19 mouse cellular contexts compared by ENCODE assay signal in the genomic region with DNA sequence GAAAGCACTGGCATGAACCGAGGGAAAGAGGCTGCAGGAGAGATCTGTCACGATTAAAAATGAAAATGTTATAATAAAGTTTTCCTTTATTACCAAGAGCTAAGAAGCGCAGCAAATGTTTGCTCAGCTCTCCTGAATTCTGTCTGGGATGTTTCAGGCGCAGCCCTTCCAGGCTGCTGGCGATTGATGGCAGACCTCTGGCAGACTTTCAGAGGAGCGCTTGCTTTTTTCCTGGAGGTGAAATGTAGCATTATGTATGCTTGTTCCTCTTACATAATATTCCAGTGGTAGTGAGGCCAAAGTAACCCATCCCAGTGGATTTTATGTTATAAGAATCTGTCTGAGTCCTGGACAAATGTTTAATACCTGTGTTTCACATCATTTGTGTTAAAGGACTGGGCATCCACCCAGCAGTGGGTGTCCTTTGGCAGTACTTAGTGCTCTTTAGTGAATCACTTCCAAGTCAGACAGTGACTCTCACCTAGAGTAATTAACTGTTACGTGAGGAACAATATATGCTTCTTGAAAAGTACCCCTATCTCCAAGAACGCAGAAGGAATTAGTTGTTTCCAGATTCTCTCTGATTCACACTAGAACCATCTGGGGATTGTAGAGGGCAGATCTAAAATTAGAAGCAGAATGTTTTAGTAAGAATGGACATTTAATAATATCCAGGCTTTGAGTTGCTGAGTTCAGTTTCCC. TPM values are rescaled to one million over a fixed set of nuclear protein-coding genes. Genes with fewer than 3 reads are reported as not detected.
DNase-seq lines count a peak whose midpoint lies in the region; ATAC-seq lines count a peak whose summit lies in the region.
"Had no signal": no experiment of that assay in that cellular context is flagged by ENCODE, and none has a peak within 500 bp of the region (broad histone marks: within the 10 kb centered on the region; RNA-seq: fewer than 3 reads in every experiment).

No protein-coding gene starts in this region.

- H3K27me3 ChIP-seq in heart, embryonic 11.5 days (ENCODE audit: control insufficient read depth, insufficient read depth, low read length), result no peaks in the 10 kb centered on the region
- H3K27me3 ChIP-seq in intestine, embryonic 15.5 days (replicated peaks), result no peaks in the 10 kb centered on the region
- H3K27me3 ChIP-seq: midbrain, embryonic 12.5 days; neural tube, embryonic 15.5 days had no signal

- 92% methylated on average over 8 of the region's 8 CpGs for WGBS in heart, embryonic 11.5 days (ENCODE audit: insufficient replicate concordance)
- 67% methylated on average over 8 of the region's 8 CpGs for WGBS in intestine, embryonic 15.5 days

- no peaks in the 10 kb centered on the region for H3K4me1 ChIP-seq in heart, embryonic 11.5 days (ENCODE audit: control insufficient read depth, insufficient read depth, low read length)
- H3K4me1 ChIP-seq in intestine, embryonic 15.5 days (replicated peaks), result no peaks in the 10 kb centered on the region
- H3K4me1 ChIP-seq: forebrain, embryonic 10.5 days; heart, embryonic 10.5 days; midbrain, embryonic 12.5 days; neural tube, embryonic 15.5 days had no signal

- no peak overlapping the region for H3K4me3 ChIP-seq in heart, embryonic 11.5 days (ENCODE audit: low read depth, low read length)
- H3K4me3 ChIP-seq in intestine, embryonic 15.5 days (replicated peaks), result no peak overlapping the region
- H3K4me3 ChIP-seq: forebrain, embryonic 10.5 days; heart, embryonic 10.5 days; midbrain, embryonic 12.5 days; neural tube, embryonic 15.5 days had no signal

- no peak overlapping the region for H3K27ac ChIP-seq in heart, embryonic 11.5 days (ENCODE audit: low read depth, low read length)
- H3K27ac ChIP-seq in intestine, embryonic 15.5 days, result peak overlapping the region; percentile 42; the same call in 1 of the 2 replicates
- H3K27ac ChIP-seq: forebrain, embryonic 10.5 days; heart, embryonic 10.5 days; midbrain, embryonic 12.5 days had no signal

- no peaks in the 10 kb centered on the region for H3K9me3 ChIP-seq in heart, embryonic 11.5 days (replicated peaks; ENCODE audit: control insufficient read depth, low read length)
- H3K9me3 ChIP-seq in intestine, embryonic 15.5 days, result no peaks in the 10 kb centered on the region
- H3K9me3 ChIP-seq: forebrain, embryonic 10.5 days; heart, embryonic 10.5 days; midbrain, embryonic 12.5 days; neural tube, embryonic 15.5 days had no signal

- intact Hi-C loops in heart, postnatal 10 days (cut with DNase I), result no loop called here
- intact Hi-C loops in left cerebral cortex, postnatal 25 days (cut with DNase I), result no loop called here

- ATAC-seq in heart, embryonic 11.5 days (replicated peaks; ENCODE audit: insufficient number of reproducible peaks, low FRiP score, low TSS enrichment), result no peak
- peak; percentile 34; the same call in 1 of the 2 replicates for ATAC-seq in intestine, embryonic 15.5 days
- ATAC-seq: hindbrain, embryonic 16.5 days had no signal

- no peak overlapping the region for H3K4me2 ChIP-seq in heart, embryonic 11.5 days
- H3K4me2 ChIP-seq in intestine, embryonic 15.5 days (replicated peaks), result no peak overlapping the region
- H3K4me2 ChIP-seq: liver, embryonic 11.5 days; midbrain, embryonic 12.5 days; neural tube, embryonic 15.5 days had no signal

- peak; percentile 7 to 16 for DNase-seq in heart, postnatal 10 days
- peak; percentile 16 for DNase-seq in lung, postnatal 36 days
- no peak for DNase-seq in lung, postnatal 14 days
- DNase-seq in adrenal gland, adult 18-20 months (ENCODE audit: low spot score in 2 of 2), result no peak
- DNase-seq in left cerebral cortex, postnatal 25 days (ENCODE audit: low spot score in 2 of 2), result no peak
- no peak for DNase-seq in kidney, postnatal 36 days
- DNase-seq: cerebellum, adult 9-11 months; gastrocnemius, postnatal 25 days; heart, postnatal 36 days; kidney, adult 8-10 months; kidney, postnatal 4 days had no signal

- H3K36me3 ChIP-seq in heart, embryonic 11.5 days (ENCODE audit: control insufficient read depth, insufficient read depth, low read length), result peaks cover 17% of the 10 kb centered on the region
- peaks cover 25% of the 10 kb centered on the region for H3K36me3 ChIP-seq in intestine, embryonic 15.5 days

- H3K9ac ChIP-seq in heart, embryonic 11.5 days (ENCODE audit: low read depth, low read length), result no peak overlapping the region
- no peak overlapping the region for H3K9ac ChIP-seq in intestine, embryonic 15.5 days
- H3K9ac ChIP-seq: midbrain, embryonic 12.5 days; neural tube, embryonic 15.5 days had no signal

RNA-seq across cellular contexts. Expression of a gene that starts 19.4 kb away (rescaled TPM):
- total RNA-seq in heart, postnatal 10 days (2021), result 10 to 100 TPM; 11.3 to 12.6 TPM
- 29.5 and 29.6 TPM in 2 replicates for polyA plus RNA-seq in heart, embryonic 11.5 days (2014; fragmentation: Nextera tagmentation; extraction: Ambion mirVana)
- 31.1 and 31.3 TPM in 2 replicates for polyA plus RNA-seq in intestine, embryonic 15.5 days (2015; fragmentation: Nextera tagmentation; extraction: Ambion mirVana)
- 10 to 100 TPM; 25.4 to 31.9 TPM for total RNA-seq in adrenal gland, adult 18-20 months (2021)
- total RNA-seq in left cerebral cortex, postnatal 25 days (2021), result 10 to 100 TPM; 14.9 to 17.2 TPM

RNA-seq across cellular contexts. Expression of a gene that starts 42.6 kb away (rescaled TPM):
- 1 to 10 TPM; 2.8 to 3.5 TPM for total RNA-seq in heart, postnatal 10 days (2021)
- 7.3 and 7.9 TPM in 2 replicates for polyA plus RNA-seq in heart, embryonic 11.5 days (2014; fragmentation: Nextera tagmentation; extraction: Ambion mirVana)
- polyA plus RNA-seq in intestine, embryonic 15.5 days (2015; fragmentation: Nextera tagmentation; extraction: Ambion mirVana), result 8.9 and 9.6 TPM in 2 replicates
- total RNA-seq in adrenal gland, adult 18-20 months (2021), result 10 to 100 TPM in 1 of 2 experiments, 1 to 10 TPM in 1; 7.6 to 10.4 TPM
- total RNA-seq in left cerebral cortex, postnatal 25 days (2021), result 10 to 100 TPM; 41.1 to 42.3 TPM

Comparison
In these comparisons a context has a peak if more than half of its experiments do, and no peak if none do; other contexts are left out.
1. DNase-seq: peak in heart, postnatal 10 days (2 of 2) and lung, postnatal 36 days (single experiment); none in lung, postnatal 14 days (single experiment), adrenal gland, adult 18-20 months (0 of 2), left cerebral cortex, postnatal 25 days (0 of 2) and kidney, postnatal 36 days (0 of 2).